8 mouse cellular contexts compared by ENCODE assay signal in the genomic region with DNA sequence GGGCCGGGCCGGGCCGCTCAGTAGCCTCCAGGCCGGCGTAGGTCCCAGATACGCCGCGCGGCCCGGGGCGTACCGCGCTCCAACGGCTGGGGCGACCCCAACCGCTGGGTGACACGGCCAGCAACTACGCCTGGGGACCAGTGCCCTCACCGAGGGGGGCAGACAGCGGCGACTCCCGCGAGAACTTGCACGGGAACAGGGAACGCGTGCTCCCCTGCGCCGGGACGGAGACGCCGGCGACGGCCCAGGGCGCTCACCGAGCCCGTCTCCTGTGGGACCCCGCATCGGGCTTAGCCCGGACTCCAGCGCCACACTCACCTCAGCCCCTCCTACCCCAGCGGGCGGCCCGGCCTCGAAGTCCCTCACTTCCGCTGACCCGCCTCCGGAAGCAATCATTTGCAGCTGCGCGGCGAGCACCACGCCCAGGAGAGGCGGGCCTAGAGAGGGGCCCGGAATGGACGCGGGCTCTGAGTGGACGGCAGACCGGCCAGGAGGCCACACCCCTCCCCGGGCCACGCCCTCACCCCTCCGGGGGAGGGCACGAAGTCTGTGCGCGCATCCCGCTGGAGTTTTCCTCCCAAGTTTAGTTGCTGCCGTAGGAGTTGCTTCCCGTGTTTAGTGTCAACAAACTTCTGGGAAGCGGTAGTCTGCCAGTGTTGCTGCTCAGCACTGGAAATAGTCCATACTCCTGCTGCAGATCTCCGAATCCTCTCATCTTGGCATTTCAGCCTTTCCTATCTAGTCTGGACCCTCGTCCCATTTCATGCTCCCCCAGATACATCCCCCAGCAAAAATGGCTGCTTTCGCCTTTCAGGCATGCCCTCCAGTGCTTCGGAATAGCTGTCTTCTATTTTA. TPM values are rescaled to one million over a fixed set of nuclear protein-coding genes. Genes with fewer than 3 reads are reported as not detected.
DNase-seq lines count a peak whose midpoint lies in the region; ATAC-seq and TF ChIP-seq lines count a peak whose summit lies in the region.

A gene (minus strand): TSS at position 456 of the 855 bp plus-strand sequence.

- DNase-seq in 3T3-L1 (ENCODE audit: low read depth, low spot score), result peak; percentile 95
- DNase-seq in adrenal gland, postnatal 4 days (ENCODE audit: low spot score in 2 of 2), result peak; percentile 93 to 97
- DNase-seq in embryonic facial prominence, embryonic 14.5 days (ENCODE audit: low spot score), result peak; percentile 99
- DNase-seq in heart, adult 2 months, result peak; percentile 99 to 100
- peak; percentile 98 to 99 for DNase-seq in kidney, adult 8-10 months
- DNase-seq in spleen, postnatal 10 days (ENCODE audit: low spot score in 2 of 2), result peak; percentile 90 to 97

- no peaks in the 10 kb centered on the region for H3K27me3 ChIP-seq in embryonic facial prominence, embryonic 14.5 days (replicated peaks; ENCODE audit: control insufficient read depth, insufficient read depth, low read length)
- no peaks in the 10 kb centered on the region for H3K27me3 ChIP-seq in heart, adult 2 months (ENCODE audit: control insufficient read depth, insufficient read depth, low read length)
- no peaks in the 10 kb centered on the region for H3K27me3 ChIP-seq in limb, embryonic 13.5 days
- no peaks in the 10 kb centered on the region for H3K27me3 ChIP-seq in midbrain, embryonic 16.5 days (ENCODE audit: control insufficient read depth, insufficient read depth, low read depth, low read length)

- H3K79me2 ChIP-seq in heart, adult 2 months (replicated peaks; ENCODE audit: control insufficient read depth, insufficient read depth, low read length), result no peaks in the 10 kb centered on the region; the same call in 1 of the 2 replicates

- TF ChIP-seq CTCF in heart, adult 2 months (IDR thresholded peaks at IDR 0.05), result 0 out of 2 replicates have a peak, but pooled peaks have one; percentile 1

- peak; percentile 97 for ATAC-seq in embryonic facial prominence, embryonic 14.5 days (ENCODE audit: low read depth)
- ATAC-seq in limb, embryonic 13.5 days (ENCODE audit: low FRiP score, low read depth), result peak; percentile 99
- peak; percentile 98 for ATAC-seq in midbrain, embryonic 16.5 days

- peak within 1 kb of the TSS; percentile 93 for H3K9ac ChIP-seq in embryonic facial prominence, embryonic 14.5 days (ENCODE audit: low read depth, low read length)
- peak within 1 kb of the TSS; percentile 93 for H3K9ac ChIP-seq in heart, adult 2 months (ENCODE audit: low read depth, low read length)
- H3K9ac ChIP-seq in limb, embryonic 13.5 days, result peak within 1 kb of the TSS; percentile 93
- peak within 1 kb of the TSS; percentile 86 for H3K9ac ChIP-seq in midbrain, embryonic 16.5 days (ENCODE audit: low read depth, low read length)

- TF ChIP-seq EP300 in heart, adult 2 months (IDR thresholded peaks at IDR 0.05; ENCODE audit: insufficient read depth, low read depth, low read length), result no peak

- peak; percentile 92 for TF ChIP-seq POLR2A in heart, adult 2 months (IDR thresholded peaks at IDR 0.05; ENCODE audit: insufficient read depth, low read depth, low read length)

- H3K4me2 ChIP-seq in embryonic facial prominence, embryonic 14.5 days (ENCODE audit: low read depth, low read length), result peak within 1 kb of the TSS; percentile 91
- H3K4me2 ChIP-seq in limb, embryonic 13.5 days (replicated peaks), result peak within 1 kb of the TSS; percentile 98
- peak within 1 kb of the TSS; percentile 98 for H3K4me2 ChIP-seq in midbrain, embryonic 16.5 days (ENCODE audit: low read length)

- H3K36me3 ChIP-seq in embryonic facial prominence, embryonic 14.5 days (ENCODE audit: control insufficient read depth, insufficient read depth, low read length), result peaks cover 39% of the 10 kb centered on the region
- no peaks in the 10 kb centered on the region for H3K36me3 ChIP-seq in heart, adult 2 months (ENCODE audit: control insufficient read depth, insufficient read depth, low read length)
- peaks cover 40% of the 10 kb centered on the region for H3K36me3 ChIP-seq in limb, embryonic 13.5 days
- peaks cover 19% of the 10 kb centered on the region for H3K36me3 ChIP-seq in midbrain, embryonic 16.5 days (ENCODE audit: control insufficient read depth, insufficient read depth, low read length)

- H3K4me1 ChIP-seq in embryonic facial prominence, embryonic 14.5 days (ENCODE audit: control insufficient read depth, insufficient read depth, low read length), result peaks cover 13% of the 10 kb centered on the region
- H3K4me1 ChIP-seq in heart, adult 2 months (ENCODE audit: control insufficient read depth, insufficient read depth, low read length), result peaks cover 3% of the 10 kb centered on the region
- peaks cover 30% of the 10 kb centered on the region for H3K4me1 ChIP-seq in limb, embryonic 13.5 days
- H3K4me1 ChIP-seq in midbrain, embryonic 16.5 days (ENCODE audit: control insufficient read depth, insufficient read depth, low read length), result peaks cover 16% of the 10 kb centered on the region

- intact Hi-C loops in heart, adult 2 months (cut with DNase I), result no loop called here

- under 1% methylated on average over 42 of the region's 71 CpGs for WGBS in embryonic facial prominence, embryonic 14.5 days
- under 1% methylated on average over 71 of the region's 71 CpGs for WGBS in heart, adult 2 months
- under 1% methylated on average over 71 of the region's 71 CpGs for WGBS in limb, embryonic 13.5 days
- WGBS in midbrain, embryonic 16.5 days, result under 1% methylated on average over 67 of the region's 71 CpGs

- H3K9me3 ChIP-seq in embryonic facial prominence, embryonic 14.5 days (ENCODE audit: control insufficient read depth, low read length), result no peaks in the 10 kb centered on the region
- no peaks in the 10 kb centered on the region for H3K9me3 ChIP-seq in limb, embryonic 13.5 days
- H3K9me3 ChIP-seq in midbrain, embryonic 16.5 days (replicated peaks; ENCODE audit: control insufficient read depth, low read length, poor library complexity, severe bottlenecking), result no peaks in the 10 kb centered on the region

- peak within 1 kb of the TSS; percentile 92 for H3K27ac ChIP-seq in embryonic facial prominence, embryonic 14.5 days (replicated peaks; ENCODE audit: low read depth, low read length)
- H3K27ac ChIP-seq in heart, adult 2 months, result peak within 1 kb of the TSS; percentile 92
- H3K27ac ChIP-seq in limb, embryonic 13.5 days, result peak within 1 kb of the TSS; percentile 81
- H3K27ac ChIP-seq in midbrain, embryonic 16.5 days (ENCODE audit: low read length), result peak within 1 kb of the TSS; percentile 86

- peak within 1 kb of the TSS; percentile 98 for H3K4me3 ChIP-seq in embryonic facial prominence, embryonic 14.5 days (ENCODE audit: low read depth, low read length)
- peak within 1 kb of the TSS; percentile 80 for H3K4me3 ChIP-seq in heart, adult 2 months
- peak within 1 kb of the TSS; percentile 96 for H3K4me3 ChIP-seq in limb, embryonic 13.5 days
- peak within 1 kb of the TSS; percentile 81 for H3K4me3 ChIP-seq in midbrain, embryonic 16.5 days (ENCODE audit: low read depth, low read length)

RNA-seq across cellular contexts. Expression of the gene that starts here (rescaled TPM):
- 100 to 1,000 TPM; 123 to 134 TPM for total RNA-seq in adrenal gland, postnatal 4 days (2021)
- 126 and 137 TPM in 2 replicates for polyA plus RNA-seq in embryonic facial prominence, embryonic 14.5 days (2014; fragmentation: Nextera tagmentation; extraction: Ambion mirVana)
- 100 to 1,000 TPM; 170 to 191 TPM for total RNA-seq in heart, adult 2 months (2021)
- 196 and 278 TPM in 2 replicates for polyA plus RNA-seq in heart, adult 2 months (2012; rRNA removed)
- 131 and 132 TPM in 2 replicates for polyA plus RNA-seq in limb, embryonic 13.5 days (2015; fragmentation: Nextera tagmentation; extraction: Ambion mirVana)
- polyA plus RNA-seq in midbrain, embryonic 16.5 days (2015; fragmentation: Nextera tagmentation; extraction: Ambion mirVana), result 169 and 175 TPM in 2 replicates

Comparison
In these comparisons a context has a peak if more than half of its experiments do, and no peak if none do; other contexts are left out.
1. Peak in every context shown above with its lines: DNase-seq, ATAC-seq, H3K4me3 ChIP-seq and H3K27ac ChIP-seq.